Mouse (Mus musculus) kidney, adult 9 months (tissue): Measurements from ENCODE around the gene Olfr393.

Experiments used
- DNase-seq: peaks from one replicate; pipeline ENCODE4 v3.0.0; 2022

Olfr393 gene

GRCm38 (mm10) chr11:73851354-73851753 lies at the start of gene Olfr393:
Olfr393 (minus strand) TSS chr11:73851454.
- DNase-seq, result no peak

- DNase-seq, result no peak
Measured at GRCm38 (mm10) chr11:73890671-73891070, 39.4 kb upstream of the Olfr393 start, which contains the start of gene Olfr394. Olfr394 (minus strand) TSS chr11:73890771.

- no peak for DNase-seq
Measured at GRCm38 (mm10) chr11:73816949-73817348, 34.3 kb downstream of the Olfr393 start, which contains the start of gene Olfr392. Olfr392 (minus strand) TSS chr11:73817049.

GRCm38 (mm10) chr11:73802952-73803351 lies 48.3 kb downstream of the Olfr393 start, which contains the start of gene Olfr391-ps:
Olfr391-ps (minus strand) TSS chr11:73803052.
- DNase-seq, result no peak
